Mouse (Mus musculus) CH12.LX (cell line): Measurements from ENCODE around the gene Atp6v0a4. TPM values are rescaled to one million over a fixed set of nuclear protein-coding genes. Genes with fewer than 3 reads are reported as not detected.

Experiments used
- DNase-seq: peaks from one replicate; pipeline ENCODE4 v3.0.0-alpha.2; 2013; ENCODE audit errors: extremely low read depth
- H3K27ac ChIP-seq: 2 replicates; pipeline ENCODE4 v1.5.1; 2012; ENCODE audit warnings: low read depth, mild to moderate bottlenecking, control low read depth, moderate library complexity; ENCODE audit not compliant: insufficient read depth
- H3K27me3 ChIP-seq: replicated peaks from 2 replicates; pipeline ENCODE3; 2012; ENCODE audit warnings: inconsistent platforms
- H3K36me3 ChIP-seq, 2 experiments: replicated peaks in 1 of 2; 2 replicates each; pipeline versions ENCODE3 to v1.6.1; 2012; ENCODE audit warnings: inconsistent platforms in 1 of 2, low read length in 1 of 2, mild to moderate bottlenecking in 1 of 2, mixed read lengths in 1 of 2, moderate library complexity in 1 of 2; ENCODE audit not compliant: control insufficient read depth in 1 of 2, insufficient read depth in 1 of 2
- H3K4me1 ChIP-seq, 2 experiments: 2 replicates each; pipeline ENCODE4 v1.6.1; 2012; ENCODE audit warnings: inconsistent platforms in 1 of 2, moderate library complexity in 1 of 2; ENCODE audit not compliant: insufficient read depth in 2 of 2, control insufficient read depth in 1 of 2
- H3K4me2 ChIP-seq: 2 replicates; pipeline ENCODE4 v1.6.1; 2012; ENCODE audit warnings: low read depth, mild to moderate bottlenecking, control low read depth; ENCODE audit not compliant: poor library complexity, insufficient read depth, severe bottlenecking
- H3K4me3 ChIP-seq, 3 experiments: fragments of 150-350 bp in 1 of 3; sonication (generic) in 1 of 3; replicated peaks in 1 of 3; 2 replicates each; pipeline versions ENCODE3 to v1.5.1; 2011 to 2012; ENCODE audit warnings: low read depth in 2 of 3, low read length in 2 of 3, mild to moderate bottlenecking in 2 of 3, moderate library complexity in 2 of 3, control low read depth in 1 of 3, improper control_type of control experiment in 1 of 3, inconsistent platforms in 1 of 3, mixed read lengths in 1 of 3; ENCODE audit not compliant: poor library complexity in 1 of 3
- H3K79me2 ChIP-seq: replicated peaks from 2 replicates; pipeline ENCODE4 v1.6.1; 2012; ENCODE audit warnings: mild to moderate bottlenecking, moderate library complexity; ENCODE audit not compliant: control insufficient read depth, poor library complexity, insufficient read depth, severe bottlenecking; ENCODE audit errors: extremely low read depth
- H3K9ac ChIP-seq: 2 replicates; pipeline ENCODE4 v1.6.1; 2012; ENCODE audit warnings: low read depth, mild to moderate bottlenecking, control low read depth, moderate library complexity; ENCODE audit not compliant: insufficient read depth
- H3K9me3 ChIP-seq: replicated peaks from 2 replicates; pipeline ENCODE3; 2012; ENCODE audit warnings: low read length, inconsistent platforms, mixed read lengths
- BHLHE40 ChIP-seq: IDR thresholded peaks from 2 replicates; pipeline ENCODE4 v1.6.1; 2011; ENCODE audit warnings: mild to moderate bottlenecking, low read depth, low read length, improper control_type of control experiment
- GABPA ChIP-seq: IDR thresholded peaks from 2 replicates; pipeline ENCODE4 v1.6.1; 2012; ENCODE audit warnings: low read depth, low read length, improper control_type of control experiment, inconsistent platforms; ENCODE audit not compliant: insufficient replicate concordance
- IRF4 ChIP-seq: IDR thresholded peaks from 2 replicates; pipeline ENCODE4 v1.6.1; 2014; ENCODE audit warnings: low read depth, mild to moderate bottlenecking, inconsistent platforms, low read length, improper control_type of control experiment
- JUND ChIP-seq: conservative IDR thresholded peaks from 2 replicates; pipeline ENCODE4 v1.6.1; 2011; ENCODE audit warnings: low read depth, low read length, improper control_type of control experiment
- KAT2A ChIP-seq: IDR thresholded peaks from 2 replicates; pipeline ENCODE4 v1.6.1; 2012; ENCODE audit warnings: low read length, improper control_type of control experiment, inconsistent platforms; ENCODE audit not compliant: insufficient replicate concordance
- MAFK ChIP-seq: IDR thresholded peaks from 2 replicates; pipeline ENCODE4 v1.6.1; 2011; ENCODE audit warnings: low read length, improper control_type of control experiment; ENCODE audit not compliant: insufficient replicate concordance
- MAX ChIP-seq: IDR thresholded peaks from 2 replicates; pipeline ENCODE4 v1.6.1; 2011; ENCODE audit warnings: low read length, improper control_type of control experiment
- MXI1 ChIP-seq: IDR thresholded peaks from 2 replicates; pipeline ENCODE4 v1.6.1; 2011; ENCODE audit warnings: mild to moderate bottlenecking, low read depth, low read length, improper control_type of control experiment
- MYC ChIP-seq: IDR thresholded peaks from 2 replicates; pipeline ENCODE4 v1.6.1; 2011; ENCODE audit warnings: low read depth, mild to moderate bottlenecking, improper control_type of control experiment, low read length
- NELFE ChIP-seq: IDR thresholded peaks from 2 replicates; pipeline ENCODE4 v1.6.1; 2011; ENCODE audit warnings: low read depth, low read length, improper control_type of control experiment
- NRF1 ChIP-seq: IDR thresholded peaks from 2 replicates; pipeline ENCODE4 v1.6.1; 2014; ENCODE audit warnings: low read depth, mild to moderate bottlenecking, inconsistent platforms, low read length, improper control_type of control experiment, moderate library complexity
- PAX5 ChIP-seq: IDR thresholded peaks from 2 replicates; pipeline ENCODE4 v1.6.1; 2012; ENCODE audit warnings: low read length, inconsistent platforms, mixed read lengths
- POLR2A ChIP-seq: IDR thresholded peaks from 2 replicates; pipeline ENCODE4 v1.6.1; 2011; ENCODE audit warnings: low read depth, mild to moderate bottlenecking, improper control_type of control experiment, low read length
- RAD21 ChIP-seq: IDR thresholded peaks from 2 replicates; pipeline ENCODE4 v1.6.1; 2011; ENCODE audit warnings: low read depth, mild to moderate bottlenecking, low read length, improper control_type of control experiment, moderate library complexity
- SIN3A ChIP-seq: IDR thresholded peaks from 2 replicates; pipeline ENCODE4 v1.6.1; 2012; ENCODE audit warnings: low read length, improper control_type of control experiment, inconsistent platforms
- SMC3 ChIP-seq: IDR thresholded peaks from 2 replicates; pipeline ENCODE4 v1.6.1; 2011; ENCODE audit warnings: low read depth, low read length, improper control_type of control experiment
- TBP ChIP-seq: conservative IDR thresholded peaks from 2 replicates; pipeline ENCODE4 v1.6.1; 2011; ENCODE audit warnings: low read depth, low read length, improper control_type of control experiment
- TCF12 ChIP-seq: IDR thresholded peaks from 2 replicates; pipeline ENCODE4 v1.6.1; 2014; ENCODE audit warnings: low read depth, mild to moderate bottlenecking, inconsistent platforms, low read length, improper control_type of control experiment
- UBTF ChIP-seq: IDR thresholded peaks from 2 replicates; pipeline ENCODE4 v1.6.1; 2012; ENCODE audit warnings: low read depth, mild to moderate bottlenecking, inconsistent platforms, low read length, improper control_type of control experiment, moderate library complexity
- ZC3H11A ChIP-seq: IDR thresholded peaks from 2 replicates; pipeline ENCODE4 v1.6.1; 2012; ENCODE audit warnings: low read depth, mild to moderate bottlenecking, inconsistent platforms, low read length, improper control_type of control experiment
- ZMIZ1 ChIP-seq: IDR thresholded peaks from 2 replicates; pipeline ENCODE4 v1.6.1; 2012; ENCODE audit warnings: low read depth, mild to moderate bottlenecking, inconsistent platforms, low read length, improper control_type of control experiment
- ZNF384 ChIP-seq: IDR thresholded peaks from 2 replicates; pipeline ENCODE4 v1.6.1; 2012; ENCODE audit warnings: low read depth, low read length, improper control_type of control experiment, inconsistent platforms
- dilution Hi-C: fragments of 300-500 bp; cut with MboI; formaldehyde crosslinking; loops from 2 replicates; pipeline ENCODE4 v1.14.3; 2020; ENCODE audit warnings: low sequenced_read_pairs; ENCODE audit not compliant: extremely low pct_unique_long_range_greater_than_20kb, extremely low pct_ligation_motif_present
- in situ Hi-C: fragments of 300-500 bp; cut with MboI; formaldehyde crosslinking; loops from 3 replicates; pipeline ENCODE4 v1.14.3; 2019; ENCODE audit warnings: low sequenced_read_pairs, low pct_ligation_motif_present, low pct_unique_long_range_greater_than_20kb, mixed read lengths
- polyA plus RNA-seq: library from polyadenylated mRNA; unstranded; fragments of >175 nt; gene quantifications from 2 replicates; pipeline ENCODE4 v1.2.1, GENCODE M21; 2012; ENCODE audit warnings: low read depth; ENCODE audit not compliant: insufficient read length
- total RNA-seq, 2 experiments: library from RNA; depleted of rRNA; stranded (reverse); fragments of 300-350 nt in 1 of 2; fragments of >200 nt in 1 of 2; gene quantifications; 2 replicates each; pipeline ENCODE4 v1.2.3; 2012 to 2014

The Atp6v0a4 gene
- total and polyA plus RNA-seq, 3 experiments = not detected

DNA sequence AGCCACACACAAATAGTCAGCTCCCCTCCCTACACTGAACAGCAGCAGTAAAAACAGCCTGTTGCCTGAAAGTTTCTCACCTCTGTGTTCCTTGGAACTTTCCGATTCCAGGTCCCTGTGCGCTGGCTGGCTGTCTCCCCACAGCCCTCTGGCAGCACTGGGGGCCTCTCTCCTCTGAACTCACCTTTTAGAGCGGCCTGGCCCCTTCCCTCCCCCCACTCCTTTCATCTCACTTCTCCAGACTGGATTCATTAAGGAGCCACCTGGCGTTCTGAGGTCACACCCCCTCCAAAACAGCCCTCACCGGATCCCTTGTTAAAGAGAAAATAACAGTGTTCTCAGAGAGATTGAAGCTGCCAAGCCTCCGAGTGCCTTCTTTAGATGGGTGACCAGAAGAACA, 77.5 kb downstream of the Atp6v0a4 start, which contains the start of gene Svopl:
Gene Svopl (minus strand): TSS at position 159 of the 400 bp plus-strand sequence.
- dilution Hi-C loops = no loop called here
- Histone ChIP-seq H3K4me1 (peaks cover 0 to 6% of the 10 kb centered on the region in 2 experiments; a peak in 2 of 4 replicates), H3K9ac (no peak within 1 kb of the TSS), H3K27ac (no peak within 1 kb of the TSS), H3K4me2 (no peak within 1 kb of the TSS), H3K9me3 (peaks cover 3% of the 10 kb centered on the region), H3K27me3 (no peaks in the 10 kb centered on the region), H3K79me2 (no peaks in the 10 kb centered on the region), H3K4me3 (no peak within 1 kb of the TSS), H3K36me3 (no peaks in the 10 kb centered on the region)
- in situ Hi-C loops = no loop called here
- DNase-seq = no peak
- TF ChIP-seq TBP = no peak

DNA sequence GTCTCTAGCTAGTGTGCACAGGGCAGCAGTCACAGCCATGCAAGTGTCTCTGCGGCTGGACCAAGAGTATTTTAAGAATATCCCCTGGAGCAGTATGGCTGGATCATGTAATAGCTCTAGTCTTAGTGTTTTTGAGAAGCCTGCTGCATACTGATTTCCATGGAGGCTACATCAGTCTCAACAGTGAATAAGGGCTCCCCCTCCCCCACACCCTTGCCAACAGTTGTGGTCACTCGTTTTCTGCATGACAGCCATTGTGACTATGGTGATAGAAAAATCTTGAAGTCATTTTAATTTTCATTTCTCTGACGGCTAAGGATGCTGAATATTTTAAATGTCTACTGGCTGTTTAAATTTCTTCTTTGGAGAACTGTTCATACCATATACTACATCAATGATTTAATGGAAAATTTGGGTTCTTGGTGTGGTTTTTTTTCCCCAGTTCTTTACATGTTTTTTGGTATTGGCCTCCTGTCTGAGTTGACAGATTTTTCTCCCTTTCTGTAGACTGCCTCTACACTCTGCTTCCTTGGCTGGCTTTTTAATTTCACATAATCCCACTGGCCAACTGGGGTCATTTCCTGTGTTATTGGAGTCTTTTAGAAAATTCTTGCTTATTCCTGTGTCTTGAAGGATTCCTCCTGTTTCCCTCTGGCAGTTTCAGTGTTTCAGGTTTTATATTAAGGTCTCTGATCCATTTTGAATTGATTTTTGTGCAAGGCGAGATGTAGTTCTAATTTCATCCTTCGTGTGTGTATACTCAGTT, 91.4 kb downstream of the Atp6v0a4 start:
- in situ Hi-C loops (no loop called here), dilution Hi-C loops (no loop called here)
- Histone ChIP-seq H3K4me1 (peaks cover 6 to 12% of the 10 kb centered on the region in 2 experiments), H3K4me2 (no peak overlapping the region), H3K27me3 (no peaks in the 10 kb centered on the region), H3K79me2 (no peaks in the 10 kb centered on the region), H3K4me3 (no peak overlapping the region), H3K36me3 (no peaks in the 10 kb centered on the region), H3K27ac (no peak overlapping the region), H3K9ac (no peak overlapping the region), H3K9me3 (no peaks in the 10 kb centered on the region)
- no peak for DNase-seq
- TF ChIP-seq ZNF384 (no peak), UBTF (no peak), POLR2A (no peak), NELFE (no peak), MXI1 (no peak), GABPA (no peak), ZC3H11A (no peak)

DNA sequence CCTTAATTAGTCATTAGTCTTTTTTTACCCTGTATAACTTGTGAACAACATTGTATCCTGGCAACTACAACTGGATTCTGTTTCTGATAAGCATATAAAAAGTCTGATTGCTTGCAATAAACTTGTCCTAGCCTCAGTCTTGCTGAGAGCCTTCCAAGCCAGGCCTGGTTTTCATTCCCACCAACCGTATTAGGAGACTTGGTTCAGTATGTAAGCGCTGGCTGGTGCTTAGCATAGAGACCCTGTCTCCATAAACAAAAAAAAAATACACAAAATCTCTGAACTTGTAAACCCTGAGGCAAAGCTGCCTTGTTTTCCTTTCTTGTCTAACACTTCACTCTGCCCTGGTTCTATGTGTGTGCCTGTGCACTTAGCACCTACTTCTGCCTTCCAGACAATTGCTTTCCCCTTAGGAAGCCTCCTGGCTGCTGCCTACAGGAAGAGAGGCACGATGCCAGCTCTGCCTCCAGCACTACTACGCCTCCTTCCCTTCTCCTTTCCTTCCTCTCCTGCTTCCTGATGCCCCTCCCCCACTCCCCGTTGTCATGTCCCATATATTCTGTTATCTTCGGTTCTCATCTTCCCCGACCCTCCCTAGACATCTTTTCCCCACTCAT, 92.4 kb downstream of the Atp6v0a4 start:
- Histone ChIP-seq H3K79me2 (no peaks in the 10 kb centered on the region), H3K9ac (no peak overlapping the region), H3K27ac (no peak overlapping the region), H3K9me3 (no peaks in the 10 kb centered on the region), H3K27me3 (no peaks in the 10 kb centered on the region), H3K36me3 (no peaks in the 10 kb centered on the region), H3K4me3 (no peak overlapping the region), H3K4me1 (peaks cover 10 to 19% of the 10 kb centered on the region in 2 experiments), H3K4me2 (no peak overlapping the region)
- in situ Hi-C loops (no loop called here), dilution Hi-C loops (no loop called here)
- TF ChIP-seq MYC = no peak
- no peak for TF ChIP-seq NRF1
- TF ChIP-seq MXI1 = no peak
- TF ChIP-seq UBTF = no peak
- no peak for TF ChIP-seq SIN3A
- TF ChIP-seq KAT2A = no peak
- TF ChIP-seq PAX5 = no peak
- no peak for TF ChIP-seq IRF4
- no peak for TF ChIP-seq GABPA
- TF ChIP-seq JUND = no peak
- no peak for TF ChIP-seq ZNF384
- no peak for TF ChIP-seq BHLHE40
- no peak for TF ChIP-seq SMC3
- no peak for TF ChIP-seq MAFK
- TF ChIP-seq MAX = no peak
- TF ChIP-seq ZMIZ1 = no peak
- TF ChIP-seq RAD21 = no peak
- no peak for TF ChIP-seq TCF12
- no peak for TF ChIP-seq ZC3H11A
- DNase-seq = no peak
